In genomic region chr10:127069281-127070189, GRCm38 (mm10) we compare ENCODE assay signal across 7 mouse cellular contexts. TPM values are rescaled to one million over a fixed set of nuclear protein-coding genes. Genes with fewer than 3 reads are reported as not detected.
DNase-seq lines count a peak whose midpoint lies in the region; ATAC-seq and TF ChIP-seq lines count a peak whose summit lies in the region.

No protein-coding gene starts in this region.

- H3K36me3 ChIP-seq in forebrain, postnatal 0 days (ENCODE audit: insufficient read depth), result peaks cover 42% of the 10 kb centered on the region
- H3K36me3 ChIP-seq in megakaryocyte, embryonic 14.5 days (replicated peaks; ENCODE audit: low read length), result peaks cover 44% of the 10 kb centered on the region

- H3K4me1 ChIP-seq in forebrain, postnatal 0 days (ENCODE audit: insufficient read depth), result peaks cover 19% of the 10 kb centered on the region
- H3K4me1 ChIP-seq in megakaryocyte, embryonic 14.5 days, result peaks cover 56% of the 10 kb centered on the region

- H3K9ac ChIP-seq in forebrain, postnatal 0 days, result peak overlapping the region; percentile 54

- WGBS in forebrain, postnatal 0 days, result 5% methylated on average over 30 of the region's 30 CpGs

- H3K27me3 ChIP-seq in forebrain, postnatal 0 days (ENCODE audit: insufficient read depth, low read length), result no peaks in the 10 kb centered on the region
- no peaks in the 10 kb centered on the region for H3K27me3 ChIP-seq in megakaryocyte, embryonic 14.5 days (replicated peaks)

- peak; percentile 87 for ATAC-seq in forebrain, postnatal 0 days
- no peak for ATAC-seq in granulocyte monocyte progenitor cell, adult 5-6 weeks (replicated peaks; ENCODE audit: poor library complexity, severe bottlenecking)

- peak overlapping the region; percentile 84 for H3K27ac ChIP-seq in forebrain, postnatal 0 days (ENCODE audit: low read depth, low read length)

- DNase-seq in right cerebral cortex, postnatal 10 days (ENCODE audit: low spot score in 2 of 2), result peak; percentile 40 to 76
- no peak for DNase-seq in right cerebral cortex, postnatal 36 days (ENCODE audit: low spot score in 2 of 2)
- peak; percentile 39 for DNase-seq in cerebellum, adult 9-11 months
- DNase-seq in forebrain, postnatal 0 days, result no peak
- DNase-seq in ovary, postnatal 14 days (ENCODE audit: low spot score), result no peak

- no peaks in the 10 kb centered on the region for H3K9me3 ChIP-seq in forebrain, postnatal 0 days (ENCODE audit: low read length)
- H3K9me3 ChIP-seq in megakaryocyte, embryonic 14.5 days, result no peaks in the 10 kb centered on the region

- TF ChIP-seq CTCF in forebrain, postnatal 0 days (IDR thresholded peaks at IDR 0.05; ENCODE audit: low read depth), result no peak

- peak overlapping the region; percentile 93 for H3K4me2 ChIP-seq in forebrain, postnatal 0 days (ENCODE audit: low read depth)

- peak overlapping the region; percentile 50 for H3K4me3 ChIP-seq in forebrain, postnatal 0 days (ENCODE audit: low read depth, low read length)
- peak overlapping the region; percentile 89 for H3K4me3 ChIP-seq in megakaryocyte, embryonic 14.5 days (replicated peaks)

RNA-seq across cellular contexts. Expression of gene Tspan31, which starts 0.5 kb away (rescaled TPM):
- total RNA-seq in forebrain, postnatal 0 days (2014; rRNA removed), result 105 and 201 TPM in 2 replicates
- polyA plus RNA-seq in forebrain, postnatal 0 days (2015; fragmentation: Nextera tagmentation; extraction: Ambion mirVana), result 83.9 and 98.1 TPM in 2 replicates
- 4.8 and 51.5 TPM in 2 replicates for polyA plus RNA-seq in megakaryocyte, embryonic 14.5 days (2012; ENCODE audit: insufficient read depth, low replicate concordance)
- total RNA-seq in granulocyte monocyte progenitor cell, adult 5-6 weeks (2014; fragmentation: Nextera tagmentation), result 92.4 and 102 TPM in 2 replicates
- total RNA-seq in granulocyte monocyte progenitor cell, adult 5-6 weeks (2017), result 82.5 and 82.6 TPM in 2 replicates

RNA-seq across cellular contexts. Expression of gene Agap2, which starts 5.5 kb away (rescaled TPM):
- total RNA-seq in forebrain, postnatal 0 days (2014; rRNA removed), result 220 and 258 TPM in 2 replicates
- 3.5 and 4.6 TPM in 2 replicates for polyA plus RNA-seq in forebrain, postnatal 0 days (2015; fragmentation: Nextera tagmentation; extraction: Ambion mirVana)
- 26.5 and 79.5 TPM in 2 replicates for polyA plus RNA-seq in megakaryocyte, embryonic 14.5 days (2012; ENCODE audit: insufficient read depth, low replicate concordance)
- total RNA-seq in granulocyte monocyte progenitor cell, adult 5-6 weeks (2014; fragmentation: Nextera tagmentation), result 26.3 and 27.2 TPM in 2 replicates
- total RNA-seq in granulocyte monocyte progenitor cell, adult 5-6 weeks (2017), result 18.8 and 34.4 TPM in 2 replicates

RNA-seq across cellular contexts. Expression of gene Cdk4, which starts 6.2 kb away (rescaled TPM):
- total RNA-seq in forebrain, postnatal 0 days (2014; rRNA removed), result 432 and 445 TPM in 2 replicates
- polyA plus RNA-seq in forebrain, postnatal 0 days (2015; fragmentation: Nextera tagmentation; extraction: Ambion mirVana), result 656 and 790 TPM in 2 replicates
- polyA plus RNA-seq in megakaryocyte, embryonic 14.5 days (2012; ENCODE audit: insufficient read depth, low replicate concordance), result 288 and 833 TPM in 2 replicates
- 721 and 802 TPM in 2 replicates for total RNA-seq in granulocyte monocyte progenitor cell, adult 5-6 weeks (2014; fragmentation: Nextera tagmentation)
- total RNA-seq in granulocyte monocyte progenitor cell, adult 5-6 weeks (2017), result 568 and 716 TPM in 2 replicates

RNA-seq across cellular contexts. Expression of gene March9, which starts 9.6 kb away (rescaled TPM):
- total RNA-seq in forebrain, postnatal 0 days (2014; rRNA removed), result 70.7 and 75.8 TPM in 2 replicates
- polyA plus RNA-seq in forebrain, postnatal 0 days (2015; fragmentation: Nextera tagmentation; extraction: Ambion mirVana), result 7.9 and 8.1 TPM in 2 replicates
- 1.3 and 3.3 TPM in 2 replicates for polyA plus RNA-seq in megakaryocyte, embryonic 14.5 days (2012; ENCODE audit: insufficient read depth, low replicate concordance)
- not detected in 2 replicates for total RNA-seq in granulocyte monocyte progenitor cell, adult 5-6 weeks (2014; fragmentation: Nextera tagmentation)
- not detected in 2 replicates for total RNA-seq in granulocyte monocyte progenitor cell, adult 5-6 weeks (2017)

RNA-seq across cellular contexts. Expression of gene Cyp27b1, which starts 21.5 kb away (rescaled TPM):
- 0.08 and 0.33 TPM in 2 replicates for total RNA-seq in forebrain, postnatal 0 days (2014; rRNA removed)
- polyA plus RNA-seq in forebrain, postnatal 0 days (2015; fragmentation: Nextera tagmentation; extraction: Ambion mirVana), result 0.11 TPM in 2 replicates
- 0.15 TPM in 1 of 2 replicates, not detected in the other for polyA plus RNA-seq in megakaryocyte, embryonic 14.5 days (2012; ENCODE audit: insufficient read depth, low replicate concordance)
- total RNA-seq in granulocyte monocyte progenitor cell, adult 5-6 weeks (2014; fragmentation: Nextera tagmentation), result 0.45 TPM in 1 of 2 replicates, not detected in the other
- total RNA-seq in granulocyte monocyte progenitor cell, adult 5-6 weeks (2017), result 0.69 TPM in 1 of 2 replicates, not detected in the other

Comparison
In these comparisons a context has a peak if more than half of its experiments do, and no peak if none do; other contexts are left out.
1. DNase-seq: peak in right cerebral cortex, postnatal 10 days (2 of 2) and cerebellum, adult 9-11 months (single experiment); none in right cerebral cortex, postnatal 36 days (0 of 2), forebrain, postnatal 0 days (single experiment) and ovary, postnatal 14 days (single experiment).